Mouse (Mus musculus) thymus, postnatal 25 days (tissue): ENCODE results near the gene Ptprm.

ENCODE experiments used
- DNase-seq: peaks from one replicate; pipeline ENCODE4 v3.0.0; 2022

The Ptprm gene

DNA sequence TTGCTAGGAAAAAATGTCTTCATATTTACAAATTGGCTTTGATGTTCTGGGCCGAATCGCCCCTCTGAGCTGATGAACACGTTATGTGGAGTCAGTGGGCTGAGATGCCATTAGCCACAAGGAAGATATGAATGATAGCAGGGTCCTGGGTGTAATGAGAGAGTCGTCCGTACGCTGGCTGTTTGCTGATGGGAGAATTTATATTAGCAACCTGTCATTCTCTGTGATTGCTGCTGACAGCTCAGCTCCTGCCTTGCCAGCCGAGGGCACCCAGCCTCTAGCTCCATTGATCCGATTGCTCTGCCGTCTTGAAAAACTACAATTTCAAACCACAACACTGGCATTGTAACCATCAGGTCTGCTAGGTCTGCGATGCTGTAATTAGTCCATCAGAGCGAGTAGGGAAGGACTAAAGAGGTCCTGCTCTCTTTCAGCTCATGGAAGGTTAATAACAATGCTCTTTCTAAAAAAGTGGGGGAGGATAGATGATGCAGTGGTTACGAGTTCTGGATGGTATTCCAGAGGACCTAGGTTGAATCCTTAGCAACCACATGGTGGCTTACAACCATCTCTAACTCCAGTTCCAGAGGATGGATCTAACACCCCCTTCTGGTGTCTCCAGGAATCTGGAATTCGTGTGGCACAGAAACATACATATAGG lies 734.1 kb downstream of the Ptprm start:
- DNase-seq = no peak

DNA sequence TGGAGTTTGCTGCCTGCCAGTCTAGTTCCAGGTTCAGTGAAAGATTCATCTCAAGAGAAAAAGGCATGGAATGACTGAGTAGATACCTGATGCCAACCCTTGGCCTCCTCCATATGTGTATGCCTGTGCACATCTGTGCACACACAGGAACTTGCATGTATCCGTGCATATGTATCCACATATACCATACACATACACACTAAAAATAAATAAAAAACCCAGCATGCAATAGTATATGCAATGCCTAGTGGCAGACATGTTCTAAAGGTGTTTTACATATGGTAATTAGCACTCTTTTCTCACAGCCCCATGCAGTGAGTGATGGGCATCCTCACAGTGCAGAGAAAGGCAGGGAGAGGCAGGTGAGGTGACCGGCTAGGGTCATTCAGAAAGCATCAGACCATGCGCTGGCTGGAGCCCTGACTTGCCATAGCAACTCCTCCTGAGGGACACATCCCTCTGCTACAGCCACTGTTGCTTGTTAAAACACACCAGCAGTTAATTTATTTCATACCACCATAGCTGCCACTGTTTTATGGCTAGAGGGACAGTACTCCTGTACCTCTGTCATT lies 734.9 kb downstream of the Ptprm start:
- no peak for DNase-seq
